Mouse (Mus musculus): ENCODE data around the gene Gpam. TPM values are rescaled to one million over a fixed set of nuclear protein-coding genes. Genes with fewer than 3 reads are reported as not detected.

Gene Gpam
- polyA plus RNA-seq, 1 experiment = 7.9 TPM

DNA sequence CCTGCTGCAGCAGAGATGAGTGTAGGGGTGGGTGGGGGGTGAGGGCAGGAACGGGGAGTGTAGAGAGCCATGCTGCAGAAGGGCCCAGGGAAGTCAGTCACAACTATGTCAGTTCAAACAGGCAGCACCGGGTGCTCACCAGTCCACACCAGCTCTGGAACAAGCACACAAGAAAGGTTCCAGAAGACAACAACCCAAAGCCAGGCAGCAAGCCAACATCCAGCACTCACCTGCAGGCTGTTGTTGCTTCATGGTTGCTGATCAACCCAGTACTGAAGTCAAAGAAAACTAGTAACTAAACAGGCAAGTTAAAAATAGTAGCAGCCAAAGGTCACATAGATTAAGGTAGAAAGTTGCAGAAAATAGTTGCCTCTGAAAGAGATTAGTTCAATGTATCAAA, 7.5 kb downstream of the Gpam start:
- TF ChIP-seq POLR2A (IDR thresholded peaks at IDR 0.05; ENCODE audit: insufficient read depth, low read length) = no peak
- no peak for TF ChIP-seq EP300 (IDR thresholded peaks at IDR 0.05; ENCODE audit: insufficient read depth, low read depth, low read length)
- no peak for TF ChIP-seq CTCF (IDR thresholded peaks at IDR 0.05; ENCODE audit: low read depth, low read length)
- Histone ChIP-seq H3K27me3 (ENCODE audit: control insufficient read depth, insufficient read depth, low read length, poor library complexity, severe bottlenecking) (no peaks in the 10 kb centered on the region), H3K9ac (ENCODE audit: low read depth, poor library complexity, severe bottlenecking) (no peak overlapping the region), H3K4me1 (ENCODE audit: control insufficient read depth, insufficient read depth, low read length) (peaks cover 5% of the 10 kb centered on the region), H3K4me3 (ENCODE audit: low read depth, low read length) (no peak overlapping the region), H3K27ac (ENCODE audit: insufficient read depth, low read length) (no peak overlapping the region), H3K36me3 (ENCODE audit: control insufficient read depth, insufficient read depth, low read length, poor library complexity, severe bottlenecking) (no peaks in the 10 kb centered on the region), H3K9me3 (replicated peaks; ENCODE audit: control insufficient read depth, insufficient read depth, low read length, poor library complexity, severe bottlenecking) (no peaks in the 10 kb centered on the region)

DNA sequence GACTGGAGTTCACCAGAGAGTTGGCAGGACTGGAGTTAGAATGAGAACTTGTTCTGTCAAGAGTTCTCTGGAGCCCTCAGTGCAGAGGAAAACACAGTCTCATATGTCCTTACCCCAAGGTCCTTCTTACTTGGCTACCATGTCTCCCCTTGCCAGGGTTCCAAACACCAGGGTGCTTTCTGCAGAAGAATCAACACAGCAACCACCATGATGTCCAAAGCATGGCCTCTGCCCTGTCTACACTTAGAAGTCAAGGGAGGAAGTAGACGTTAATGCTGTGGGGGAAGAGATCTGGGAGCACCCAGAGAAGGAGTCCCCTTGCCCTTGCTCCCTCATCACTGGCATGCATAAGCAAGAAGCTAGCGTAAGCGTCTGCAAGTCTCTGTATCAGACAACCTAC, 9.0 kb downstream of the Gpam start:
- TF ChIP-seq EP300 (IDR thresholded peaks at IDR 0.05; ENCODE audit: insufficient read depth, low read depth, low read length) (no peak), POLR2A (IDR thresholded peaks at IDR 0.05; ENCODE audit: insufficient read depth, low read length) (no peak), CTCF (IDR thresholded peaks at IDR 0.05; ENCODE audit: low read depth, low read length) (no peak)
- Histone ChIP-seq H3K27ac (ENCODE audit: insufficient read depth, low read length) (no peak overlapping the region), H3K9me3 (replicated peaks; ENCODE audit: control insufficient read depth, insufficient read depth, low read length, poor library complexity, severe bottlenecking) (no peaks in the 10 kb centered on the region), H3K27me3 (ENCODE audit: control insufficient read depth, insufficient read depth, low read length, poor library complexity, severe bottlenecking) (no peaks in the 10 kb centered on the region), H3K4me3 (ENCODE audit: low read depth, low read length) (no peak overlapping the region), H3K4me1 (ENCODE audit: control insufficient read depth, insufficient read depth, low read length) (peaks cover 5% of the 10 kb centered on the region), H3K36me3 (ENCODE audit: control insufficient read depth, insufficient read depth, low read length, poor library complexity, severe bottlenecking) (no peaks in the 10 kb centered on the region), H3K9ac (ENCODE audit: low read depth, poor library complexity, severe bottlenecking) (no peak overlapping the region)

DNA sequence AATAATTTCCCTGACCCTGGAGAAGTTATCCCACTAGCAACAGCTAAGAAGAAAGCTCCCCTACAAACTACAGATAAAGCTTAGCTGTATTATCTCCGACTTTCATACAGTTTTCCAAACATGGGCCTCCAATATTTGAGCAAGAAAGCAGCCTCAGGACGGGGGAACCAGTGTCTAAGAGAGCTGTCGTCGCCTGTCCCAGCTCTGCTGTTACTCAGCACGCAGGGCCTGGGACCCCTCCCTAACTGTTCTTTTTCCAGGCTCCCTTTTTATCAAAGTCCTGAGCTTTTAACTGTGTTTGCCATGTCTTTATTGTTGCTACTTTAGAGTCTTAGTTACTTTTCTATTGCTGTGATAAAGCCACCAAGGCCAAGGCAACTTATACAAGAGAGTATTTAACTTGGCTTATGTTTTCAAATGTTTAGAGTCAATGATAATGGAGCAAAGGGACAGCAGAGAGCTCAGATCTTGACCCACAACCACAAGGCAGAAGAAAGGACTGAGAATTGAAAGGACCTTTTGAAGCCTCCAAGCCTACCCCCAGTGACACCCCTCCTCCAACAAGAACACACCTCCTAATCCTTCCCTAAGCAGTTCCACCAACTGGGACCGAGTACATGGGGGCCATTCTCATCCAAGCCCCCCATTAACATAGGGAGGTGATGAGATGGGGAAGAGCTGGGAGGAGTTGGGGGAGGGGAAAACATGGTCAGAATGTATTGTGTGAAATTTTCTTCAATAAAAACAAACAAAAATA, 9.8 kb downstream of the Gpam start:
- no peaks in the 10 kb centered on the region for H3K4me1 ChIP-seq (ENCODE audit: control insufficient read depth, insufficient read depth, low read length)
- H3K36me3 ChIP-seq (ENCODE audit: control insufficient read depth, insufficient read depth, low read length, poor library complexity, severe bottlenecking) = no peaks in the 10 kb centered on the region
- H3K9ac ChIP-seq (ENCODE audit: low read depth, poor library complexity, severe bottlenecking) = no peak overlapping the region
- no peak overlapping the region for H3K27ac ChIP-seq (ENCODE audit: insufficient read depth, low read length)
- no peaks in the 10 kb centered on the region for H3K27me3 ChIP-seq (ENCODE audit: control insufficient read depth, insufficient read depth, low read length, poor library complexity, severe bottlenecking)
- no peak overlapping the region for H3K4me3 ChIP-seq (ENCODE audit: low read depth, low read length)
- TF ChIP-seq POLR2A (IDR thresholded peaks at IDR 0.05; ENCODE audit: insufficient read depth, low read length) (no peak), CTCF (IDR thresholded peaks at IDR 0.05; ENCODE audit: low read depth, low read length) (no peak), EP300 (IDR thresholded peaks at IDR 0.05; ENCODE audit: insufficient read depth, low read depth, low read length) (no peak)
- no peaks in the 10 kb centered on the region for H3K9me3 ChIP-seq (replicated peaks; ENCODE audit: control insufficient read depth, insufficient read depth, low read length, poor library complexity, severe bottlenecking)

DNA sequence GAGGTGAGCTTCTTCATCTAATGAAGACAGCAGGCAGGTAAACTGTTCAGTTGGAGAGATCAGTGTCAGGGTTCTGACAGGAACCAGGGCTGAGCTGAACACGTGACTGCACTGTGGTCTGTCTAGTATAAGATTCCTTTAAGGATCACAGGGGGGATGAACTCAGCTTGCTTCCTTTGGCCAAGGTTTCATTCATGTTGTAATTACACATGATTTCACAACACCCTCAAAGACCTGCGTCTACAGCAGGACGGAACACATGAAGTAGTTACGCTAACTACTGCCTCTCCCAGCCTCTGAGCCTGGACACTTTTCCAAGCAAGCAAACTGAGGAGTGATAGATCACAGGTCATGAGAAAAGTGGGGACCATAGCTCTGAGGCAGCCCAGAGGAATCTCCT, 11.5 kb downstream of the Gpam start:
- Histone ChIP-seq H3K27ac (ENCODE audit: insufficient read depth, low read length) (no peak overlapping the region), H3K9me3 (replicated peaks; ENCODE audit: control insufficient read depth, insufficient read depth, low read length, poor library complexity, severe bottlenecking) (no peaks in the 10 kb centered on the region), H3K27me3 (ENCODE audit: control insufficient read depth, insufficient read depth, low read length, poor library complexity, severe bottlenecking) (no peaks in the 10 kb centered on the region), H3K9ac (ENCODE audit: low read depth, poor library complexity, severe bottlenecking) (no peak overlapping the region), H3K4me1 (ENCODE audit: control insufficient read depth, insufficient read depth, low read length) (no peaks in the 10 kb centered on the region), H3K36me3 (ENCODE audit: control insufficient read depth, insufficient read depth, low read length, poor library complexity, severe bottlenecking) (no peaks in the 10 kb centered on the region), H3K4me3 (ENCODE audit: low read depth, low read length) (no peak overlapping the region)
- TF ChIP-seq EP300 (IDR thresholded peaks at IDR 0.05; ENCODE audit: insufficient read depth, low read depth, low read length) (no peak), POLR2A (IDR thresholded peaks at IDR 0.05; ENCODE audit: insufficient read depth, low read length) (no peak), CTCF (IDR thresholded peaks at IDR 0.05; ENCODE audit: low read depth, low read length) (no peak)

DNA sequence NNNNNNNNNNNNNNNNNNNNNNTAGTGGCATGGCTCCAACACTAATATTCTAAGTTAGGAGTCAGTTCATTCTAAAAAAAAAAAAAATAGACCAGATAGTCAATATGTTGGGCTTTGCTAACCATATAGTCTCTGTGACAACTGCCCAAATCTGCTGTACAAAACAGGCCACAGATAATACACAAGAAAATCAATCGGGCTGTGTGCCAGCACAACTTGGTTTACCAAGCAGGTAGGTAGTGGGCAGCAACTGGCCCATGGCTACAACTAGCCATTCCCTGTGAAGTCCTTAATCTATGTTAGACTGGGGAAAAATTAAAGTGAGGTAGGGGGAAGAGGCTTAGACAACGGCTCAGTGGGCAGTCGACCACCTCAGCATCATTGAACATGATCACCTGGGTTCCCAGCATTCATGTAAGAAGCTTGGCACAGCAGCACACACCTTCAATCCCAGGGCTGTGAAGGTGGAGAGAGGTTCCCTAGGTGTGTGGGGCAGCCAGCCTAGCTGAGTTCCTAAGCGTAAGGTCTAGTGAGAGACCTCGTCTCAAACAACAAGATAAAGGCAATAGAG, 12.1 kb downstream of the Gpam start:
- no peaks in the 10 kb centered on the region for H3K27me3 ChIP-seq (ENCODE audit: control insufficient read depth, insufficient read depth, low read length, poor library complexity, severe bottlenecking)
- no peaks in the 10 kb centered on the region for H3K36me3 ChIP-seq (ENCODE audit: control insufficient read depth, insufficient read depth, low read length, poor library complexity, severe bottlenecking)
- H3K27ac ChIP-seq (ENCODE audit: insufficient read depth, low read length) = no peak overlapping the region
- H3K4me3 ChIP-seq (ENCODE audit: low read depth, low read length) = no peak overlapping the region
- no peak overlapping the region for H3K9ac ChIP-seq (ENCODE audit: low read depth, poor library complexity, severe bottlenecking)
- no peak for TF ChIP-seq EP300 (IDR thresholded peaks at IDR 0.05; ENCODE audit: insufficient read depth, low read depth, low read length)
- TF ChIP-seq CTCF (IDR thresholded peaks at IDR 0.05; ENCODE audit: low read depth, low read length) = no peak
- TF ChIP-seq POLR2A (IDR thresholded peaks at IDR 0.05; ENCODE audit: insufficient read depth, low read length) = no peak
- no peaks in the 10 kb centered on the region for H3K9me3 ChIP-seq (replicated peaks; ENCODE audit: control insufficient read depth, insufficient read depth, low read length, poor library complexity, severe bottlenecking)
- H3K4me1 ChIP-seq (ENCODE audit: control insufficient read depth, insufficient read depth, low read length) = no peaks in the 10 kb centered on the region

DNA sequence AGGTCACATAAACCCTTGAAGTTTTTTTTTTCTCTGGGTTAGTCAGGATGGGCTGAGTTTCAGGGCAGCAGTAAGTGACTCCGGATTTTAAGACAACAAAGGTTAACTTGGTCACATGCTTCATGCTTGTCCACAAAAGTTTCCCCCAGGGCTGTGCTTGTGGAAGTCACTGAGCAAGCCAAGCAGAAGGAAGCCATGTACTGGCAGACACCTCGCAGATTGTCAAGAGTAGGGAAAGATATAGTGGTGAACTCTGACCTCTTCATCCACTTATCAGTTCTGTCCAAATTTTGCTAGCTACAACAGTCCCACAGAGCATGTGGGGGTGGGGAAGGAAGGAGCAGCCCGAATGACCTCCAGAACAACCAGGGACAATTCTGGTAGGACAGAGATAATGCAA, 19.1 kb downstream of the Gpam start:
- TF ChIP-seq EP300 (IDR thresholded peaks at IDR 0.05; ENCODE audit: insufficient read depth, low read depth, low read length) (no peak), POLR2A (IDR thresholded peaks at IDR 0.05; ENCODE audit: insufficient read depth, low read length) (no peak), CTCF (IDR thresholded peaks at IDR 0.05; ENCODE audit: low read depth, low read length) (no peak)
- Histone ChIP-seq H3K4me1 (ENCODE audit: control insufficient read depth, insufficient read depth, low read length) (no peaks in the 10 kb centered on the region), H3K27me3 (ENCODE audit: control insufficient read depth, insufficient read depth, low read length, poor library complexity, severe bottlenecking) (no peaks in the 10 kb centered on the region), H3K36me3 (ENCODE audit: control insufficient read depth, insufficient read depth, low read length, poor library complexity, severe bottlenecking) (no peaks in the 10 kb centered on the region), H3K4me3 (ENCODE audit: low read depth, low read length) (no peak overlapping the region), H3K27ac (ENCODE audit: insufficient read depth, low read length) (no peak overlapping the region), H3K9ac (ENCODE audit: low read depth, poor library complexity, severe bottlenecking) (no peak overlapping the region), H3K9me3 (replicated peaks; ENCODE audit: control insufficient read depth, insufficient read depth, low read length, poor library complexity, severe bottlenecking) (no peaks in the 10 kb centered on the region)
